Mouse (Mus musculus): ENCODE data around the gene Adprhl1.

Adprhl1 gene

GRCm38 (mm10) chr8:13197493-13197892 lies 56.5 kb downstream of the Adprhl1 start:
- DNase-seq (ENCODE audit: low spot score), result no peak

- DNase-seq (ENCODE audit: low spot score), result no peak
These were observed 59.1 kb downstream of the Adprhl1 start for GRCm38 (mm10) chr8:13194818-13195217.

GRCm38 (mm10) chr8:13190235-13190634 lies 63.7 kb downstream of the Adprhl1 start:
- DNase-seq (ENCODE audit: low spot score), result no peak

- no peak for DNase-seq (ENCODE audit: low spot score)
These were observed 65.1 kb downstream of the Adprhl1 start for GRCm38 (mm10) chr8:13188857-13189256.

GRCm38 (mm10) chr8:13188052-13188555 lies 65.9 kb downstream of the Adprhl1 start:
- no peak for DNase-seq (ENCODE audit: low spot score)

GRCm38 (mm10) chr8:13187638-13188037 lies 66.3 kb downstream of the Adprhl1 start:
- no peak for DNase-seq (ENCODE audit: low spot score)

GRCm38 (mm10) chr8:13187229-13187628 lies 66.7 kb downstream of the Adprhl1 start:
- DNase-seq (ENCODE audit: low spot score), result no peak

- DNase-seq (ENCODE audit: low spot score), result no peak
These were observed 67.1 kb downstream of the Adprhl1 start for GRCm38 (mm10) chr8:13186819-13187218.

- no peak for DNase-seq (ENCODE audit: low spot score)
These were observed 72.3 kb downstream of the Adprhl1 start for GRCm38 (mm10) chr8:13181691-13181976.

- no peak for DNase-seq (ENCODE audit: low spot score)
These were observed 72.9 kb downstream of the Adprhl1 start for GRCm38 (mm10) chr8:13180911-13181690.

- no peak for DNase-seq (ENCODE audit: low spot score)
These were observed 73.6 kb downstream of the Adprhl1 start for GRCm38 (mm10) chr8:13180408-13180807.

- DNase-seq (ENCODE audit: low spot score), result no peak
These were observed 74.0 kb downstream of the Adprhl1 start for GRCm38 (mm10) chr8:13179948-13180347.

GRCm38 (mm10) chr8:13179482-13179881 lies 74.5 kb downstream of the Adprhl1 start:
- DNase-seq (ENCODE audit: low spot score), result no peak

GRCm38 (mm10) chr8:13178137-13178536 lies 75.8 kb downstream of the Adprhl1 start:
- DNase-seq (ENCODE audit: low spot score), result no peak

GRCm38 (mm10) chr8:13177173-13177852 lies 76.6 kb downstream of the Adprhl1 start:
- no peak for DNase-seq (ENCODE audit: low spot score)

- no peak for DNase-seq (ENCODE audit: low spot score)
These were observed 78.3 kb downstream of the Adprhl1 start for GRCm38 (mm10) chr8:13175650-13176049.

- DNase-seq (ENCODE audit: low spot score), result no peak
These were observed 79.2 kb downstream of the Adprhl1 start for GRCm38 (mm10) chr8:13174811-13175210.

GRCm38 (mm10) chr8:13174305-13174704 lies 79.7 kb downstream of the Adprhl1 start:
- DNase-seq (ENCODE audit: low spot score), result no peak

Measured in urinary bladder, postnatal 25 days (tissue).